Mouse (Mus musculus): ENCODE data around the gene Hoxd9. TPM values are rescaled to one million over a fixed set of nuclear protein-coding genes. Genes with fewer than 3 reads are reported as not detected.

Hoxd9 gene
- polyA plus RNA-seq, 1 experiment = 3.5 TPM

DNA sequence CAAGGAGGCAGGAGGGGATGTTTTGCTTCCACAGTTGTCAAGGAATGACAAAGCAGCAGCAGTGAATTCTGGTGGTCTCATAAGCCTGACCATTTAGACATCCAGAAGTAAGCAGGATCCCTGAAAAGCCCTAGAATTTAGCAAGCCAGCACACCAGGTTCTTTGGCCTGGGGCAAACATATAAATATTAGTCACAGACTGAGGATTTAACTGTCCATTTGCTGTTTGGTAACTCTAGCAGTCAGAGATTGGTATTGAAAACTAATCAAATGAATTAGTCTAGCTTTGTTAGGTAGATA lies 44.4 kb downstream of the Hoxd9 start:
- Histone ChIP-seq H3K4me1 (ENCODE audit: control insufficient read depth, insufficient read depth, low read length) (no peaks in the 10 kb centered on the region), H3K4me3 (ENCODE audit: insufficient read depth, low read length) (no peak overlapping the region), H3K27ac (ENCODE audit: insufficient read depth, low read length) (no peak overlapping the region)
- TF ChIP-seq POLR2A (IDR thresholded peaks at IDR 0.05; ENCODE audit: low read depth, low read length) (no peak), CTCF (IDR thresholded peaks at IDR 0.05; ENCODE audit: borderline replicate concordance, insufficient read depth, low read length) (no peak)

DNA sequence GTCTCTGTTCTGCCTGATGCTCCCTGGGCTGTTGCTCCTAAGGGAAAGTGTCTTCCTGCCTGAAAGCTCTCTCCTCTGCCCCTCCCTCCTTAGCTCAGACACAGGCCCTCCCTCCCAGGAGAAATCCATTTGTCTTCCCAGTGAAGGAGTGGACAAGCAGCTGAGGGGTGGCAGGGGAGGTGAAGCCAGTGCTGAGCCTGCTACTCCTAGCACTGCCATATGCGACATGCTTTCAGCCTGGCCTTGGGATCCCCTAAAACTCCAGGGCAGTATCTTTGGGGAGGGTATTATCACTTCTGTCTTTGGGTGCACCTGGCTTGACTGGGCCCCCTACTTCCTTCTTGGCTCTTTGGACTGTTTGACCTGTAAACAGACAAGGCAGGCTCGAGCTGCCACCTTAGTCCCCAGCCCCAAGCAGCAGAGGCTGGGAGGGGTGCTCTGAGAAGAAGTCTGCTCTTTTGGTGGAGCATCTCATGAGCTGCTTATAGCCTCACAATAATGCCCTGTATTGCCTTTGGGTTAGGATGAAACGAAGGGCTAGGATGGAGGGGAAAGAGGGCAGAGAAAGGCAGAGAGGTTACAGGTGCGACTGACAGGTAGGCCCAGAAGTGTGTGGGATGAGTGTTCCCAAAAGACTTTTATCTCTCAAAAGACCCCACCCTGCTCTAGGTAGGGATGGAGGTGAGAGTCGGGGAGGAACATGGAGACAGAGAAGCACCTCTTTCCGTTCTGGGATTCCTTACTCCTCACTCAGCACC lies 48.2 kb downstream of the Hoxd9 start:
- H3K27ac ChIP-seq (ENCODE audit: insufficient read depth, low read length) = no peak overlapping the region
- H3K4me3 ChIP-seq (ENCODE audit: insufficient read depth, low read length) = no peak overlapping the region
- TF ChIP-seq CTCF (IDR thresholded peaks at IDR 0.05; ENCODE audit: borderline replicate concordance, insufficient read depth, low read length) = no peak
- no peak for TF ChIP-seq POLR2A (IDR thresholded peaks at IDR 0.05; ENCODE audit: low read depth, low read length)
- H3K4me1 ChIP-seq (ENCODE audit: control insufficient read depth, insufficient read depth, low read length) = peaks cover 7% of the 10 kb centered on the region; the same call in 1 of the 2 replicates

DNA sequence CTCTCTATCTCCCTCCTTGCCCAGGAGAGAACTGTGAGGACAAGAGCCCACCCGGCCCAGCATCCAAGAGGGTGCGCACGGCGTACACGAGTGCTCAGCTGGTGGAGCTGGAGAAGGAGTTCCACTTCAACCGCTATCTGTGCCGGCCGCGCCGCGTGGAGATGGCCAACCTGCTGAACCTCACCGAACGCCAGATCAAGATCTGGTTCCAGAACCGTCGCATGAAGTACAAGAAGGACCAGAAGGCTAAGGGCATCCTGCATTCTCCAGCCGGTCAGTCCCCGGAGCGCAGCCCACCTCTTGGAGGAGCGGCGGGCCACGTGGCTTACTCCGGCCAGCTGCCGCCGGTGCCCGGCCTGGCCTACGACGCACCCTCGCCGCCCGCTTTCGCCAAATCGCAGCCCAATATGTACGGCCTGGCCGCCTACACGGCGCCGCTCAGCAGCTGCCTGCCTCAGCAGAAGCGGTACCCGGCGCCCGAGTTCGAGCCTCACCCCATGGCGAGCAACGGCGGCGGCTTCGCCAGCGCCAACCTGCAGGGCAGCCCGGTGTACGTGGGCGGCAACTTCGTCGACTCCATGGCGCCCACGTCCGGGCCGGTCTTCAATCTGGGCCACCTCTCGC lies 48.9 kb downstream of the Hoxd9 start:
- H3K4me3 ChIP-seq (ENCODE audit: insufficient read depth, low read length) = no peak overlapping the region
- peaks cover 7% of the 10 kb centered on the region; the same call in 1 of the 2 replicates for H3K4me1 ChIP-seq (ENCODE audit: control insufficient read depth, insufficient read depth, low read length)
- TF ChIP-seq CTCF (IDR thresholded peaks at IDR 0.05; ENCODE audit: borderline replicate concordance, insufficient read depth, low read length) (no peak), POLR2A (IDR thresholded peaks at IDR 0.05; ENCODE audit: low read depth, low read length) (no peak)
- H3K27ac ChIP-seq (ENCODE audit: insufficient read depth, low read length) = no peak overlapping the region

DNA sequence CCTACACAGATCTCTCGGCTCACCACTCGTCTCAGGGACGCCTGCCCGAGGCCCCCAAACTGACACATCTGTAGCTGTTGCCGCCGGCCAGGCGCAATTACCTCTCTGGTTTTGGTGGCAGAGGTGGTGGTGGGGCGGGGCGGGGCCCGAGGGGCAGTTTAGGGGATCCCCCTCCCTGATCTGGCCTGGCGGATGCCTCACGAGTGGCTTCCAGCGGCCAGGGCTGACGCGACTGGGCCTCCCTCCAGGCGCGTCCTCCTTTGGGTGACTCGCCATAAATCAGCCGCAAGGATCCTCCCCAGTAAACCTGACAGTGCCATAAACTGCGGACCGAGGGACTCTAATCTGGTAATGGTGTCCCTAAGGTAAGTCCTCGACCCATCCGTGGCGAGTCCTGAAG lies 49.5 kb downstream of the Hoxd9 start:
- H3K4me1 ChIP-seq (ENCODE audit: control insufficient read depth, insufficient read depth, low read length) = peaks cover 7% of the 10 kb centered on the region; the same call in 1 of the 2 replicates
- no peak overlapping the region; the same call in 1 of the 2 replicates for H3K4me3 ChIP-seq (ENCODE audit: insufficient read depth, low read length)
- no peak overlapping the region for H3K27ac ChIP-seq (ENCODE audit: insufficient read depth, low read length)
- TF ChIP-seq CTCF (IDR thresholded peaks at IDR 0.05; ENCODE audit: borderline replicate concordance, insufficient read depth, low read length) (no peak), POLR2A (IDR thresholded peaks at IDR 0.05; ENCODE audit: low read depth, low read length) (no peak)

DNA sequence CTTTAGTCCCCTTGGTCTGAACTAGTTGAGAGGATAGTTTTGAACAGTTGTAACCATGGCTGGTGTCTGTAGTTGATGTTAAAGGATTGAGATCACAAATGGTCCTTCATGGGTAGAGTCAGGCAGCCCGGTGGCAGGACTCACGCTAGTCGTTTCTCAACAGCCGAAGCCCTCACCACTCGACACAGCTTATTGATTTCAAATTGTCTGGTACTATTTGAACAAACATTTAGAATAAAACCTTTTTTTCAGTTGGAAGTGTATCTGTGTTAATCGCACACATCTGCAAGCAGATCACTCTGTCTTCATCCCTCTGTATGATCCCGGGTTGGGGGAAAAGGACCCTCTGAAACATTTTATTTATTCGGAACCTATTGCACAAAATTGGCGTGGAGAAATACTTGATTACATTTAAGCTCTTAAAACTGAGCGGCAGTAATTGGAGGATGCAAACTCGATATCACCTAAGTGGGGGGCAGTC lies 50.2 kb downstream of the Hoxd9 start:
- Histone ChIP-seq H3K4me3 (ENCODE audit: insufficient read depth, low read length) (no peak overlapping the region), H3K4me1 (ENCODE audit: control insufficient read depth, insufficient read depth, low read length) (peaks cover 7% of the 10 kb centered on the region; the same call in 1 of the 2 replicates)
- TF ChIP-seq POLR2A (IDR thresholded peaks at IDR 0.05; ENCODE audit: low read depth, low read length) (no peak), CTCF (IDR thresholded peaks at IDR 0.05; ENCODE audit: borderline replicate concordance, insufficient read depth, low read length) (no peak)

DNA sequence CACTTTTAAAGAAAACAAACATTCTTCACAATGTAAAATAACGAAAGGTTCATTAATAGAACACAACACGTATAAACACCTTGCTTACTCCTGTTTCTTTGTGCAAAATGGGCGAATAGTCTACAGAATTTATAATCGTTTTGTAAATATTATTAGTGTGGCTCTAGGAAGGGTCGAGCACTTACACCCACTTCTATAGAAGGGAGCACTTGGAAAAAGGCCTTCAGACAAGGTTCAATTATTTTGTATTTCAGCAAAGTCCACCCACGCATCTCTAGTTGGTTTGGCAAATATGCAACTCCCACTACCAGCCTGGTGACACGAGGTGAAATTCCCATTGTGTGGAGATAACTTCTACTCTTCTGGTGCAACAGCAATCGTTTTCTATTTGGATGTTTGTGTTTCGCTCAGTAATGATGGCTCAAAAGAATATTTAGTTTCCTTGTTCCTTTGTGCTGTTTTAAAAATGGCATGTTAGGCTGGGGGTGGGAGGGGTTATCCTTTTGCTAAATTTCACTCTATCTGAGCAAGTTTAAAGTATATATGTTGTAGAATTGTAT lies 51.0 kb downstream of the Hoxd9 start:
- Histone ChIP-seq H3K27ac (ENCODE audit: insufficient read depth, low read length) (no peak overlapping the region), H3K4me1 (ENCODE audit: control insufficient read depth, insufficient read depth, low read length) (peaks cover 7% of the 10 kb centered on the region; the same call in 1 of the 2 replicates), H3K4me3 (ENCODE audit: insufficient read depth, low read length) (no peak overlapping the region)
- no peak for TF ChIP-seq POLR2A (IDR thresholded peaks at IDR 0.05; ENCODE audit: low read depth, low read length)
- no peak for TF ChIP-seq CTCF (IDR thresholded peaks at IDR 0.05; ENCODE audit: borderline replicate concordance, insufficient read depth, low read length)

More for the DNA sequence above, 50.2 kb downstream of the Hoxd9 start:
- no peak overlapping the region for H3K27ac ChIP-seq (ENCODE audit: insufficient read depth, low read length)

DNA sequence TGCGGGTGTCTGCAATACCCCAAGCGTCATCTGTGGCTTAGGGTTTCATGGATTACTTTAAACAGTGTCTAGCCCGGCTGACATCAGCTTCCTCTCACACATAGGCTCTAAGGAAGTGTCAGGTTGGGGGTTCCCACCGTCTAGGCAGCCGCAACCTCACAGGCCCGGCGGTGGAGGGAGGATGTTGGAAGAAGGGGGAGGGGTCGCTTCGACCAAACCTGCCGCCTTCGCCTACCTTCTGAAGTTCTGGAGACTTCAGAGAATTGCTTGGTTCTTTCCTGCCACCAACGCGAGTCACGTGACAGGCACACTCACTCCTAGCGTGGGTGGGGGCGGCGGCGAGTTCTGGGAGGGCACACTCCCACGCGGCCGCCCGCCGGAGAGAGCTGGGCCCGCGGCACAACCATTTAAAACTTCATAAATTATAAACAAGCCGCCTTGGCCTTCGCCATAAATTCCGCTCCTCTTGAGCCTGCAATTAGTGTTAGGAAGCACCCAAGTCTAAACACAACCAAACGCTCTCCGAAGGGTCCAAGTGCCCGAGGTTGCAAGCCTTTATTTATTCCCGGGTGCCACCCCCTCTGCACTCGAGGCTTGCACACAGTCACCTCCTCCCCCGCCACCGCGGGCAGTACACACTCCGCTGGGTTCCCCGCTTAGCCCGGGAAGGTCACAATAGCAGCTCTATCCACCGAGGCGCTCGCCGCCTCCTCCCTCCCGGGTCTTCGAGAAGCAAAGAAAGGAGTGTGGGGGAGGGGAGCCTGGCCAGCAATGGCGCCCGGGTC lies 52.0 kb downstream of the Hoxd9 start:
- no peak for TF ChIP-seq CTCF (IDR thresholded peaks at IDR 0.05; ENCODE audit: borderline replicate concordance, insufficient read depth, low read length)
- Histone ChIP-seq H3K4me3 (ENCODE audit: insufficient read depth, low read length) (0 out of 2 replicates have a peak overlapping the region, but pooled peaks have one; percentile 2), H3K4me1 (ENCODE audit: control insufficient read depth, insufficient read depth, low read length) (peaks cover 7% of the 10 kb centered on the region; the same call in 1 of the 2 replicates), H3K27ac (ENCODE audit: insufficient read depth, low read length) (no peak overlapping the region)

Other genes with a start within 250 kb of the Hoxd9 start
- 29.4 and 46.3 TPM in 2 replicates for gene Lnpk, start 118.3 kb upstream of the Hoxd9 start, polyA plus RNA-seq (2011; ENCODE audit: insufficient read length, low read depth, missing spikeins)
- gene Evx2, start 38.2 kb upstream of the Hoxd9 start, polyA plus RNA-seq (2011; ENCODE audit: insufficient read length, low read depth, missing spikeins) = 0.35 and 0.74 TPM in 2 replicates
- gene Hoxd13, start 29.4 kb upstream of the Hoxd9 start, polyA plus RNA-seq (2011; ENCODE audit: insufficient read length, low read depth, missing spikeins) = 17.0 and 20.1 TPM in 2 replicates
- 2.3 and 3.7 TPM in 2 replicates for gene Hoxd12, start 22.7 kb upstream of the Hoxd9 start, polyA plus RNA-seq (2011; ENCODE audit: insufficient read length, low read depth, missing spikeins)
- 2.8 and 3.8 TPM in 2 replicates for gene Hoxd11, start 18.2 kb upstream of the Hoxd9 start, polyA plus RNA-seq (2011; ENCODE audit: insufficient read length, low read depth, missing spikeins)
- gene Hoxd10, start 5.8 kb upstream of the Hoxd9 start, polyA plus RNA-seq (2011; ENCODE audit: insufficient read length, low read depth, missing spikeins) = 3.7 and 4.4 TPM in 2 replicates
- 9.9 and 16.5 TPM in 2 replicates for gene Hoxd8, start 6.9 kb downstream of the Hoxd9 start, polyA plus RNA-seq (2011; ENCODE audit: insufficient read length, low read depth, missing spikeins)
- gene Hoxd3, start 14.2 kb downstream of the Hoxd9 start, polyA plus RNA-seq (2011; ENCODE audit: insufficient read length, low read depth, missing spikeins) = 2.7 and 3.3 TPM in 2 replicates
- 4.1 and 6.7 TPM in 2 replicates for gene Hoxd4, start 14.2 kb downstream of the Hoxd9 start, polyA plus RNA-seq (2011; ENCODE audit: insufficient read length, low read depth, missing spikeins)
- gene Gm28230, start 29.0 kb downstream of the Hoxd9 start, polyA plus RNA-seq (2011; ENCODE audit: insufficient read length, low read depth, missing spikeins) = 0.70 and 1.4 TPM in 2 replicates
- gene Hoxd1, start 65.3 kb downstream of the Hoxd9 start, polyA plus RNA-seq (2011; ENCODE audit: insufficient read length, low read depth, missing spikeins) = 0.46 TPM in 1 of 2 replicates, not detected in the other
- gene Mtx2, start 128.1 kb downstream of the Hoxd9 start, polyA plus RNA-seq (2011; ENCODE audit: insufficient read length, low read depth, missing spikeins) = 79.5 and 91.0 TPM in 2 replicates

All from embryonic fibroblast, embryonic 13.5 days (primary cell).